Mouse (Mus musculus): Measurements from ENCODE around the gene Arl11.
"Not testable (repeated sequence)": the region's sequence is repeated elsewhere in the genome, so short reads cannot be mapped to it uniquely, and the experiment has no call there.

The Arl11 gene

DNA sequence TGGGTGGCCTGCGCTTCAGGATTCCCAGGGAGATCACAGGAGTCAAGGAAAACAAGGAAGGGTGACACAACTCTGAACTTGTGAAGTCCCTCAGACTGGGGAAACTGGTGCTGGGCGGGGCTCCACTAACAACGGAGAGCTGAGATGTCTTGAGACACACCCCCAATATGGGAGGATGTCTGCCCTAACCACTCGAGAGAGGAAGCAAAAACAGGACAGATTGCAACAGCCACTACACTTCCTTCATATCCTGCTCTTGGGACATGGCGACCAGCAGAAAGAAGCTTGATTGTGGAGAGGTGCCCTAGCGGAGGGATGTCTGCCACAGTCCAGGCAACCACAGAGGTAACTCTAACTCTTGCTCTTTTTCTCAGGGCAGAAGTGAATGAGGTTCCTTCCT is at the start of gene Arl11:
Arl11 (plus strand) TSS at position 161 of the 400 bp plus-strand sequence.
- no peak for DNase-seq (ENCODE audit: low spot score)

DNA sequence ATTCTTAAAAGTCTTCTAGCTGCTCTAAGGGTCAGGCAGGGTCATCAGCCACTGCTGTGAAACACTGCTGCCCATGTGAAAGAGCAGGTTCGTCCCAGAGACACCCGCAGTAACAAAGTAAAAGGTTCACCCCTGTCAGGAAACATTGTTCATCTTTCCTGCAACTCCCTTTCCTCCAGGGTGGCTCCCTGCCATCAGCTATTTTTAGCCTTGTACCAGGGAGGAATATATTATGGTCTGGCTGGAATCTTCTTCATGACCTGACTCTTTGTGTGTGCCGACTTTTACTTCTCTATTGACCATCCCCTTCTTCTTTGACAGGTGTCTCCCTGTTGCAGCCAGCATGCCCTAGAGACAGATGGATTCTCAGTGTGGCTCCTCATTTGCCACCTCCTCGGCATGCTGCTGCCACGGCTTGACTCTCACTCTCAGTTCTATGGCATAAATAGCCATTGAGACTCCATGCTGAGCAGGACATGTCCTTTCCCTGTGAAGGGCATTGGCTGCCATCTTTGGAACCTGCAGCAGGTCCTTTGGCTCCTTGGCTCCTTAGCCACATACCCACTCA is 41.6 kb upstream of the Arl11 start:
- DNase-seq (ENCODE audit: low spot score), result peak; percentile 73

DNA sequence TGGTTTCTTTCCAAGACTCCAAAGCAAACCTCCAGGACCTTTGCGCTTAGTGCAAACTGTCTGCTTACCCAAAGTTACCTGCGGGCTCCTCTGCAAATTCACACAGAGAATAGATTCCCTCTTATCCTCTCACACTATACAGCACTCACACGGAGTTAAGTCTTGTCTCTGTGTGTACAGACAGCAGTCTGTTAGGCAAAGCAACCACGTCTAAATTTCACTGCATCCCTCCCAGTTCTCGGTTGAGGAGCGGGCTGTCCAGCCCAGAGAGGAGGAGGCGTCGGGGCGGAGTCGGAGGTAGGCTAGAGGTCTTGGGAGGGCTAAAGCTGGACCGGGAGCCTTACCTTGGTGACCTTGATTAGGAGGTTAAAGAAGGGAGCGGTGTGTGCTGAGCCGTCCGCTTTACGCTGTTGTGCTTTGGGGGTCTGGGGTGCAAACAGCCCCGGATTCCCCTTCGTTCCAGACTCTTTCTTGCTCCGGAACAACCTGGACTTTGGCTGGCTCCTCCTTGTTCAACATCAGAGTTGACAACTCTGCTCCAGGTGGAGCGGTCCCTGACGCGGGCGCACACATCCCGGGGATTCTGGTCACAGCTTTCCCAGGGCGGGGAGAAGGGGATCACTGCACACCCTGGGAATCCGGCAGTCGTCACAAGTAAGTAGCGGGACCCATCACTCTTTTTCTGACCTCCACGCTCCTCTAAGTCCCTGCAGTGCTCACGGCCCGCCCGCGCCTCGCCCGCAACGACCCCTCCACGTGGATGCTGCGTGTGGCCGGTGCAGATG is 34.9 kb upstream of the Arl11 start:
- no peak for DNase-seq (ENCODE audit: low spot score)

DNA sequence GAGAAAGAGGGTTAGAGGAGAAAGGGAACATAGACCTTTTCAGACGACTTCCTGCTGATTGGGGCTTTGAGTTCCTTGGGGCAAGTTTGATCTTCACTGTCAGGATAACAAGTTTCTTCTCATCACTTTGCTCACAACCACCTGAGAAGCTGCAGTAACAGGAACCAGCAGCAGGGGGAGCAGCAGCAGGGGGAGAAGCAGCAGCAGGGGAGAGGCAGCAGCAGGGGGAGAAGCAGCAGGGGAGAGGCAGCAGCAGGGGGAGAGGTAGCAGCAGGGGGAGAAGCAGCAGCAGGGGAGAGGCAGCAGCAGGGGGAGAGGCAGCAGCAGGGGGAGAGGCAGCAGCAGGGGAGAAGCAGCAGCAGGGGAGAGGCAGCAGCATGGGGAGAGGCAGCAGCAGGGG is 32.3 kb upstream of the Arl11 start:
- DNase-seq (ENCODE audit: low spot score), result no peak

DNA sequence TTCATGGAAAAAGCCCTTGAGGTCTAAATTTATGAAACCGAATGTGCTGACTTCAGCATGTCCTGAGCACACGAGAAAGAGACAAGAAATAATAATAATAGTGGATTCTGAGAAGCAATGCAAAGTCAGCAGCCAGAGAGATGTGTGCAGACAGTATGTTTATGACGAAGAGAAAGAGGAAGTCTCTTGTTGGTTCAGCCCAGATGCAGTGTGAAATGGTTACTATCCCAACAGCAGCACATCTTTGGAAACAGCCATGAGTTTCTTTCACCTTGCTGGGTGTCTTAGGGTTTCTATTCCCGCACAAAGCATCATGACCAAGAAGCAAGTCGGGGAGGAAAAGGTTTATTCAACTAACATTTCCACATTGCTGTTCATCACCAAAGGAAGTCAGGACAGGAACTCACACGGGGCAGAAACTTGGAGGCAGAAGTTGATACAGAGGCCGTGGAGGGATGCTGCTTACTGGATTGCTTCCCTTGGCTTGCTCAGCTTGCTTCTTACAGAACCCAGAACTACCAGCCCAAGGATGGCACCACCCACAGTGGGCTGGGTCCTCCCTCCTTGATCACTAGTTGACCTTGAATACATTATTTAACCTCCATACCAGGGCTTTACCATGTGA is 30.8 kb upstream of the Arl11 start:
- DNase-seq (ENCODE audit: low spot score), result no peak

DNA sequence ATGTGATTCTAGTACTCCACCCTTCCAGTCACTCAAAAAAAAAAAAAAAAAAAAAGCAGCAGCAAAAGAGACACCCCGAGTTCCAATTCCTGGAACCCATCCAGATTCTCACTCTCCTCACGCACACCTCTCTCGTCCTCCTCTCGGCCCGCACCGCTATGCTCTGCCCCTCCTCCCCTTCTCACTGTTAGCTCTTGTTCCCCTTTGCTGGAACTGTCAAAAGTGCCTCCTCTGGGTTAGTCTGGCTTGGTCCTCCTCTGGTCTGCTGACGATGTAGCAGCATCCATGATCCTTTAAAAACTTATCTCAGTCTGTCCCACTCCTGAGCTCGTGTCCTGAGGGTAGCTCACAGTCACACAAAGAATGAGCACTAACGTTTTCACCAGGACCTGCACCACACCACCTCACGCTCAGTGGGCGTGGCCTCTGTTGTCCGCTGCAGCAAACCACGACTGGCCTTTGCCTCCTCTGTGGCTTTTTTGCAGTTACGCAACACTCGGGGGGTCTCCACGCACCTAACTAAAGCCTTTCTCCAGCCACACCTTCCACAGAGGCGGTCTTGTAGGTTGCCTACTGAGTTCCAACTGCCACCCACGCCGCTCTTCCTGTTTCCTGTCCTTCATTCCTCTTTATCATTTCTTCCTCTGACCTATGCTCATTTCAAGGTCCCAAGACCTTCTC is 20.8 kb upstream of the Arl11 start:
- DNase-seq (ENCODE audit: low spot score), result no peak

DNA sequence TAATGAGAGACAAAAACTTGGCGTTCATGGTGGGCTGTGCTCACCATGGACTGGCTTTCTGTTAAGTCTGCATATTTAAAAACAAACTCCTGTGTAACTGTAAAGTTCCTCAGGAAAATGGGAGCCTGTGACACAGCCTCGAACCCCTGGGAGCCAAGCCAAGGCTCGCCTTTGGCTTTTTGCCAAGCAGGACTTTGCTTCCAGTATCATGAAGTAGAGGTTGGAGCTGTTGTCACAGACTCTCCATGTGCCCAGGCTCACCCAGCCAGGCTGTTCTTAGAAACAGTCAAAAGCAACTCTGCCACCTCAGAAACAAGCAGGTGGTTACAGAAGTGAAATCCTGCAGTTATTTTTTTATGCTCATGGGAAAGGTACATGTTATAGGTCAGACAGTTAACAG is 18.9 kb upstream of the Arl11 start:
- no peak for DNase-seq (ENCODE audit: low spot score)

DNA sequence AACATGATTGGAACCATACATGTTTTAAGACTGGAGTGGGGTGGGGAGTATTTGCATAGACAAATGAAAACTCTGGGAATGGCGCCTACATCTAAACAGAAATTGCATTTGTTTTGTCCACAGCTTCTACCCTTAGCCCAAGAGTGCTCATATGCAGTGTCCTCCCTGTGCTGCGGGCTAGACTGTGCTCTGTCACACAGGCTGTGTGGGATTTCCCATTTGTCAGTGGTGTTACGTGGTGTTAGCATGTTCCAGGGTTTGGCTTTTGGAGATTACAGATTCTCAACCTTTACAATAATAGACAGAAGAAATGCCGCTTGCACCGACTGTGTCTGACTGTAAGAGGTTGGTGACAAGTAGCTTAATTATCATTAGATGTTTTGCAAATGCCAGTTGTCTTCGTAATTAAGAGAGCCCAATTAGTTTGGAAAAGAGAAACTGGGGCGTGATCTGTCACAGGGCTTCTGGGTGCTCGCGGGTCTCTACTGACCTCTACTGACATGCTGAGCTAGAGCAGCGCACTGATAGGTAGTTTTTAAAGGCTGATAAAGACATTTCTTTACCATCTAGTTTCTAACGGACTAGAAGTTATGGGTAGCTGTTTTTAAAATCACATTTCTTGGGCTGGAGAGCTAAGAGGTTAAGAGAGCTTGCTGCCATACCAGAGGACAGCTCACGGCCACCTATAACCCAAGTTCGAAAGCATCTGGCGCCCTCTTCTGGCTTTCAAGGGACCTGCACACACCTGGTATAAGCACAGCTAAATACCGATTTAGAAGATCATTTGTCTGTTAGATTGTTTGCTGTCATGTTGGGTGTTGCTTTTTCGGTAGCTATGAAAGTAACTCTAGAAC is 15.4 kb upstream of the Arl11 start:
- DNase-seq (ENCODE audit: low spot score), result peak; percentile 64

DNA sequence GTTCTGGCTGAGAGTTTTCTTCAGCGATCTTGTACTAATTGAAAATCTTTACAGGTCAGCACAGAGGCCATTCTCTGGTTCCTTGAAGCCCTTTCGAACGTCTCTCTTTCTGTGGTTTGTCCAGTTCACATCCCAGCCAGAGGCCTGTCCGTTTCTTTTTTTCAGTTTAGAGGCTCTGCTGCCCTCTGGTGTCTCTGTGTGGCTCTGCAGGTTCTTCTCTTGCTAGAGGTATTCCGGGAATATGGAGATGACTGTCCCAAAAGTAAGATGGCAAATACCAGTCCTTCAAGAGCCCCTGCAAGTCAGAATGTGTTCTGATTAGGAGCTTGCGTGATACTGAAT is 14.8 kb upstream of the Arl11 start:
- peak; percentile 38 for DNase-seq (ENCODE audit: low spot score)

DNA sequence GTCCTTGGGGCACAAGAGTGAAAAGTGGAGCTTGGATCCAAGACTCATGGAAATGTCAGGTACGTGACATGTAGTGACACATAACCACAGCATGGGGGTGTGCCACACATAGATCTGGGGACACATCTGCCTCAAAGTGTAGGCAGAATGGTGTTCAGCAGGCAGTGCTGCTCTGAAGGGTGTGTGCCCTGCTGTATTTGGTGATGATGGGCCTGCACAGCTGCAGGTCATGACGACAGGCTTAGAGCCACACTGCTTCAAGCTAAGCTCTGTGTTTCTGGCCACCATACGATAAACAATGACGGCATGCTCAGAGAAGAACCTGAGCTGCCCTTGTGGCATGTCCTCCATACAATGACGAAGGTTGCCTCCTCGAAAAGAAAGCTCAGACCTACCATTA is 9.7 kb upstream of the Arl11 start:
- no peak for DNase-seq (ENCODE audit: low spot score)

DNA sequence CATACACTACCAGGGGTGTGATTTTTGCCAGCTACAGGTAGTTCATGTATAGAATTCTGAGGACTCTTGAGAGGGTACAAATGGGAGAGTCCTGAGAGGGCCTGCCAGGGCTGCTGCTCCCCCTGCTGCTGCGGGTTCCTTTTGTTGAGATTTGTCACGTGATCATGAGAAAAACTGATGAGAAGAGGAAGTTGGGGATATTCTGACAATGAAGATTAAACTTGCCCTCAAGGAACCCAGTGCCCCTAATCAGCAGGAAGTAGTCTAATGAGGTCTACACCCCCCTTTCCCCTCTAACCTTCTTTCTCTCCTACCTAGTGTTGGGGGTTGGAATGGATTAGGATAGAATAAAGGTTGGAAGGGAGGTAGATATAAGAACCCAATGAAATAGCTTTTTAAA is 8.2 kb upstream of the Arl11 start:
- DNase-seq (ENCODE audit: low spot score), result no peak

DNA sequence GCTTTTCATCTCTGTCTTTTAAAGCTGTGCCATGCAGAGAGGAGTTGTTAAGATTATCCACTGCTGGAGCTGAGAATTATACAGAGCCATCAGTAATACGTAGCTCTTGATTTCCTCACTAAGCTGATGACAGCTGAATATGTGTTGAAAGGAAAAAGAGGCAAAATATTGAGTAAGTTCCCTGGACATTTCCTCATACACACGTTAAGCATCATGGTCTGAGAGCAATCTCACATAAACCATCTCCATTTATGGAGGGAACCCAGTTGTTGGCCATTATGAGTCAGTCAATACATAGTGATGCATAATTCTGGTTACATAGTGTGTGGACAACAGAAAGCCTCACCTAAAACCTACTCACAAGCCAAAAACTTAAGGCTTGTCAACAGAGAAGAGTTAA is 7.1 kb upstream of the Arl11 start:
- no peak for DNase-seq (ENCODE audit: low spot score)

DNA sequence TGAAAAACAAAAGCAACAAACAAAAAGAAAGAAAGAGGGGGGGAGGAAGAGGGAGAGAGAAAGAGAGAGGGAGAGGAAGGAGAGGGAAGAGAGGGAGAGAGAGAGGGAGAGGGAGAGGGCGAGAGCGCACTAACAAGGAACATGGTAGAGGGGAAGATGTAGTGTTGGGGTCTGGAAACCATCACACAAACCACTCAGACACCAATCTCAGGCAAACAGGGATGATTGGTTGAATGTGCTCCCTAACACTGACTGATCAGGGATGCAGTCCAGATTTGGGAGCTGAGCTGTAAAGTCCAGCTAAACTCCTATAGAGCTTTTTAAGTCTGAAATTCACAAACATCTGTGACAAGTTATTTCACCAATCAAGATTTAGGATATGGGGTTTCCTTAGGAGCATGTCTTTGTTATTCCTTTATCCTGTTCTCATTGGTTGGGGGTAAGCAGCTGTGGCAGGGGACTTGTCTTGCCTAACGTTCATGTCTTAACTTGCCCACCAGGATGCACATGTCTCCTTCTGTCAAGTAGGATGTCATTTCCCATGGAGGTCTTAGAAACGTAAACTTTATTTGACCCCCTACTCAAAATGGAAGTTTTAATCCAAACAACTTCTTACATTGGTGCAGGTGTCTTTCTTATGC is 5.5 kb upstream of the Arl11 start:
- DNase-seq (ENCODE audit: low spot score), result no peak

DNA sequence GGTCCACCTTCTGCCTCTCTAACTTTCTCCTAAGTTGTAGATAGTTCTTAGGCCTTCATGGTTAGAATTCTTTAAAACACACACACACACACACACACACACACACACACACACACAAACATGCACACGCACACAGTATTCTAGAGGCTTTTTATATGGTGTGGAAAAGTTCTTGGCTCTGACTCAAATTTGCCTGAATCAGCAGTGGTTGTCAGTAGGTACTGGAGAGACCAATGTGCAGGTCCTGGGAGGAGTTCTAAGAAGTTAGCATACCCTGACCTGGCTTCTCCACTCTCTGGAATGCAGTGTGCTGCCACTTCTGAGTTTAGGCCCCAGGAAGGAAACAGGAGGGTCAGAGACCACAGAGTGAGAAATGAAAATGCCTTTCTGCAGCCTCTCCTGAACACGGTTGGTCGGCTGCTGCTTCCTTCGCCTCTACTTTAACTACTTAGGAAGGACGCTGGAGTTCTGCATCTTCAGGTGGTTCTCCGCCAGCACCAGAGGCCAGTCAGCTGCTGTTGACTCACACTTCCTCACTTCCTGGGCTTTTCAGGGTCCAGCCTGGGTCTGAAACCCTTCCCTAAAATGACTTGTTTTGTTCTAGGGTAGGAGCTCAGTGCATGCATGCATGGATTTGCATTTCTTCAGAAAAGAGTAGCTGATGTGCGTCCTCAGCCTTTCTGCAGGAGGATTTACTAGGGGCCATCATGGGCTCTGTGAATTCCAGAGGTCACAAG is 651 bp downstream of the Arl11 start:
- no peak for DNase-seq (ENCODE audit: low spot score)

DNA sequence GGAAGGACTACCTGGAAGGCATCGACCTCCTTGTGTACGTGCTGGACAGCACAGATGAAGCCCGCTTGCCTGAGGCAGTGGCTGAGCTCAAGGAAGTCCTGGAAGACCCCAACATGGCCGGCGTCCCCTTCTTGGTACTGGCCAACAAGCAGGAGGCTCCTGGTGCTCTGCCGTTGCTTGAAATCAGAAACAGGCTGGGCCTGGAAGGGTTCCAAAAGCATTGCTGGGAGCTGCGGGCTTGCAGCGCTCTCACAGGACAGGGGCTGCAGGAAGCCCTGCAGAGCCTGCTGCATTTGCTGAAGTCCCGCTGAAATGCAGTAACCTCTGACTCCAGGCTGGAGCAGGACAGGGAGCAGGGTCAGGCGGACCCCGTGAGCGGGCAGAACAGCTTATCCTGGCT is 1.4 kb downstream of the Arl11 start:
- DNase-seq (ENCODE audit: low spot score), result no peak

DNA sequence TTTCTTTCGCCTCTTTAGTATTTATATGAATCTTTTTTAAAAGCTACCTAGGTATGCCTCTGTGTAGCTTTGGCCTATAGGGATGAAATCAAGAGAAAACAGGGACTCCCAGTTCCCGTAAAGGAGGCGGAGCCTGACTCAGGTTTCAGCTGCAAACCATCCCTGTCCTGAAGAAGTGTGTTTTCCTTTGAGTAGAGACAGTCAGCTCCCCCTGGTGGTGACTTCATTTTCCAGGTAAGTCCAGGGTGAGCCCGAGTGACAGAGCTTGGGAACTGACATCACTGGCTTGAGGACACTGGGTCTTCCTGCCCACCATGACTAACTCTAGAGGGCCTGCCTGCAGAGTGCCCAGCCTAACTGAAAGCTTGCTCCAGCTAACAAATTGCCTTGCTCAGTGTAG is 7.3 kb downstream of the Arl11 start:
- no peak for DNase-seq (ENCODE audit: low spot score)

DNA sequence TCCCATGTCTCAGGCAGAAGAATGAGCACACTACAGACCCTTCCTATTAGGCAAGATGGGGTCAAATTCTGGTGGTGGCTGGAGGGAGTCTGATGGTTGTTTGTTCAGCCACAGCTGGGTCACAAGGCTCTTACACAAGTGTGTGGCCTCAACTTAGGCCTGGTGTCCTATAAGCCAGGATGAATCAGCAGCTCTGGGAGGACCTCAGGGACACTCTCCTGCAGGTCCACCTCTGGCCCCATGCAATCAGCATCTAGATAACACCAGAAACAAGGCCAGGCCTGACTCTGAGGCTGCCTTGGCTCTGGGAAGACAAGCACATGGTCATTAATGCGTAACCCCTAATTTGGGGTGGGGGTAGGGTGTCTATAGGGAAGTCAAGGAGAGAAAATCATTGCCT is 11.2 kb downstream of the Arl11 start:
- DNase-seq (ENCODE audit: low spot score), result no peak

DNA sequence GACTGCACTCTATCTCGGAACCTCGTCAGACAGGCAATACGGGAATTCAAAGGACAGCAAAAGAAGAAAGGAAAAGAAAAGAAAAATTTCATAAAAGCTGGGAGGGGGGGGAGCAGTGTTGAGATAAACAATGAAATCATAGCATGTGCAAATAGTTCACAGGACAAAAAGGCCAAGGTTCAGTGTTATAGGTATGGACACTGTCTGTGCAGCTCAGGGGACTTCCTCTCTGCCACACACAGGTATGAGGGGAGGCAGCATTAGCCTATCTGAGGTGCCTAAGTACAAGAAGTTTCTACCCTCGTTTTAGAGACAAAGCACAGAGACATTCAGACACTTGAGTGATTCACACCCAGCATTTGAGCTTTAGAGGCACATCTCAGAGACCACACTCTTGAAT is 11.6 kb downstream of the Arl11 start:
- DNase-seq (ENCODE audit: low spot score), result no peak

DNA sequence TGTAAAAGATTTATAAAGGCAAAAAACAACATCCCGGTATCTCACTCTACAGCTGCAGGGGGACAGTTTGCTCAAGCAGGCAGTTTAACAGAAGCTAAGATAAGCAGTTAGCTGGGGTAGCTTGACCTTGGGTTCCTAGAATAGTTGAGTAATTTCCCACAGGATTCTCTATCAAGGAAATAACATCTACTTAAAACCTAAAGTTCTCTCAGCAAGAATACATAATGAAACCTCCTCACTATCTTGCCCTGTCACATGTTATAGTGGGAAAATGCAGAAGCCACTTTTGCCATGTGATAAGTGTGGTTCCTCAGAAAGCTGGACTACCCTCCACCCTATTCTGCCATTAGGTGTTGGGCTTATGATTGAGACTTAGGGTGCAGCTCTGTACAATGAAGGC is 13.2 kb downstream of the Arl11 start:
- no peak for DNase-seq (ENCODE audit: low spot score)

DNA sequence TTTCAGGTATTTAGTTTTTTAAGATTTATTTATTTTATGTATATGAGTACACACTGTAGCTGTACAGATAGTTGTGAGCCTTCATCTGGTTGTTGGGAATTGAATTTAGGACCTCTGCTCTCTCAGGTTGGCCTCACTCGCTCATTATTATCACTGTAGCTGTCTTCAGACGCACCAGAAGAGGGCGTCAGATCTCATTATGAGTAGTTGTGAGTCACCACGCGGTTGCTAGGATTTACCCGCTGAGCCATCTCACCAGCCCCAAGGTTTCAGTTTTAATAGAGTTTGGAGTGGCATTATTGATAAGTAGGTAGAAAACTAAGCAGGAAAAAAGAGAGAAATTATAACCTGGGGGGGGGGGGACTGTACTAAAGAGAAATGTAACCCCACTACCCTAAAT is 17.5 kb downstream of the Arl11 start:
- not testable (repeated sequence) for DNase-seq (ENCODE audit: low spot score)

Data from testis, postnatal 14 days (tissue).